8 mouse cellular contexts compared by ENCODE assay signal in genomic region chr12:81484727-81485191, GRCm38 (mm10). TPM values are rescaled to one million over a fixed set of nuclear protein-coding genes. Genes with fewer than 3 reads are reported as not detected.
DNase-seq lines count a peak whose midpoint lies in the region; ATAC-seq and TF ChIP-seq lines count a peak whose summit lies in the region.

Cox16 (minus strand) TSS chr12:81485127.

- peaks cover 11% of the 10 kb centered on the region; the same call in 1 of the 2 replicates for H3K4me1 ChIP-seq in hindbrain, embryonic 13.5 days (replicated peaks)

- no peak for TF ChIP-seq CTCF in Patski (IDR thresholded peaks at IDR 0.05)

- H3K4me3 ChIP-seq in hindbrain, embryonic 13.5 days = peak within 1 kb of the TSS; percentile 70

- no peaks in the 10 kb centered on the region for H3K9me3 ChIP-seq in hindbrain, embryonic 13.5 days

- peak; percentile 71 for ATAC-seq in Patski
- ATAC-seq in hindbrain, embryonic 13.5 days (ENCODE audit: low FRiP score) = peak; percentile 99

- CTCF ChIA-PET in Patski (lab: Charles Lee) = no interaction called here

- H3K27ac ChIP-seq in hindbrain, embryonic 13.5 days = peak within 1 kb of the TSS; percentile 97

- H3K9ac ChIP-seq in hindbrain, embryonic 13.5 days = peak within 1 kb of the TSS; percentile 79

- no peaks in the 10 kb centered on the region for H3K36me3 ChIP-seq in hindbrain, embryonic 13.5 days

- POLR2A ChIA-PET in Patski (lab: Charles Lee) = no interaction called here

- in situ Hi-C loops in Patski (cut with MboI; ENCODE audit: low pct_unique_long_range_greater_than_20kb) = no loop called here

- no peak for DNase-seq in Patski (ENCODE audit: low read depth, low spot score)
- DNase-seq in cerebellum, postnatal 14 days = peak; percentile 87 to 91
- DNase-seq in frontal cortex, postnatal 14 days (ENCODE audit: low spot score in 2 of 2) = peak; percentile 77 to 85
- peak; percentile 70 to 77 for DNase-seq in layer of hippocampus, postnatal 25 days (ENCODE audit: extremely low spot score in 1 of 2, low spot score in 1 of 2)
- peak; percentile 88 for DNase-seq in lung, postnatal 25 days (ENCODE audit: low spot score)
- DNase-seq in retina, embryonic 14.5 days (ENCODE audit: low spot score) = peak; percentile 86
- DNase-seq in thymus, postnatal 4 days = peak; percentile 91

- H3K4me2 ChIP-seq in hindbrain, embryonic 13.5 days = peak within 1 kb of the TSS; percentile 69

- under 1% methylated on average over 31 of the region's 31 CpGs for WGBS in hindbrain, embryonic 13.5 days

- H3K27me3 ChIP-seq in Patski = no peaks in the 10 kb centered on the region
- no peaks in the 10 kb centered on the region for H3K27me3 ChIP-seq in hindbrain, embryonic 13.5 days

RNA-seq across cellular contexts. Expression of gene Cox16, which starts in this region (rescaled TPM):
- polyA plus RNA-seq in Patski (2021) = 18.9 TPM
- polyA plus RNA-seq in hindbrain, embryonic 13.5 days (2015; fragmentation: Nextera tagmentation; extraction: Ambion mirVana) = 135 and 142 TPM in 2 replicates
- total RNA-seq in layer of hippocampus, postnatal 25 days (2021) = 10 to 100 TPM; 34.5 to 35.2 TPM
